Mouse (Mus musculus) lung, postnatal 0 days (tissue): ENCODE measurements around the gene Ddx1.

Experiments used
- CTCF ChIP-seq: IDR thresholded peaks from 2 replicates; pipeline ENCODE4 v1.5.1; 2016; ENCODE audit warnings: antibody characterized with exemption, mild to moderate bottlenecking
- EP300 ChIP-seq: IDR thresholded peaks from 2 replicates; pipeline ENCODE4 v1.6.1; 2016; ENCODE audit warnings: antibody characterized with exemption, mild to moderate bottlenecking, control low read depth

DNA sequence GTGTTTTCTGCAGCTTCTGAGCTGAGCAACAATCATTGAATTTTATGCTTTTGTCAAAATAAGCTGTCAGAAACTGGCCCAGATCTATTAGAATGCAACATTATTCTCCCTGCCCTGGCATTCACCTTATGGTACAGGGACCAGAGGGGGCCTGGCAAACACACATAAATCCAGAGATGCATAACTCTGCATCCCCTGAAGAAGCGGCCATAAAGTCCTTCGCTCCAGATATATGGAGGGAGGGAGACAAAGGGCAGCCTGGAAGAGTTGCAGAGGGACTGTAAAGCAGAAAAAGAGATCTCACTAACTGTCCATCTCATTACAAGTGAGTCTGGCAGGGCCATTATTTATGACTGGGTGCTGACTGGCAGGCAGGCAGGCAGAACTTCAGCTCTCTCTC, 6.7 kb upstream of the Ddx1 start:
- TF ChIP-seq CTCF (no peak), EP300 (no peak)
